ENCODE assay signal across 8 mouse cellular contexts in genomic region chr16:33686056-33686455, GRCm38 (mm10). TPM values are rescaled to one million over a fixed set of nuclear protein-coding genes. Genes with fewer than 3 reads are reported as not detected.
DNase-seq lines count a peak whose midpoint lies in the region; ATAC-seq lines count a peak whose summit lies in the region.

No protein-coding gene starts in this region.

- H3K4me3 ChIP-seq in liver, embryonic 11.5 days (ENCODE audit: low read depth, low read length), result peak overlapping the region; percentile 91; the same call in 1 of the 2 replicates
- H3K4me3 ChIP-seq in forebrain, embryonic 11.5 days (ENCODE audit: low read depth, low read length), result peak overlapping the region; percentile 97
- H3K4me3 ChIP-seq in limb, embryonic 10.5 days, result peak overlapping the region; percentile 91; the same call in 1 of the 2 replicates
- peak overlapping the region; percentile 76; the same call in 1 of the 2 replicates for H3K4me3 ChIP-seq in neural tube, embryonic 15.5 days (replicated peaks)

- no peak for DNase-seq in liver, embryonic 11.5 days (ENCODE audit: low spot score)
- DNase-seq in liver, result no peak
- no peak for DNase-seq in forebrain, embryonic 11.5 days (ENCODE audit: low spot score)
- no peak for DNase-seq in limb, embryonic 10.5 days (ENCODE audit: low spot score)
- no peak for DNase-seq in cerebellum, postnatal 4 days (ENCODE audit: low spot score in 2 of 2)
- no peak for DNase-seq in cerebellum, postnatal 14 days
- no peak for DNase-seq in layer of hippocampus, adult 9-11 months

- no peak overlapping the region for H3K27ac ChIP-seq in liver, embryonic 11.5 days (ENCODE audit: low read depth, low read length)
- no peak overlapping the region for H3K27ac ChIP-seq in forebrain, embryonic 11.5 days (ENCODE audit: low read depth, low read length)
- no peak overlapping the region for H3K27ac ChIP-seq in limb, embryonic 10.5 days
- H3K27ac ChIP-seq in neural tube, embryonic 15.5 days (replicated peaks), result no peak overlapping the region

- peak overlapping the region; percentile 89 for H3K9ac ChIP-seq in liver, embryonic 11.5 days (ENCODE audit: low read depth, low read length)
- peak overlapping the region; percentile 97 for H3K9ac ChIP-seq in forebrain, embryonic 11.5 days (ENCODE audit: low read length)
- H3K9ac ChIP-seq in neural tube, embryonic 15.5 days (replicated peaks), result no peak overlapping the region

- H3K36me3 ChIP-seq in liver, embryonic 11.5 days (ENCODE audit: control insufficient read depth, insufficient read depth, low read length), result no peaks in the 10 kb centered on the region
- H3K36me3 ChIP-seq in forebrain, embryonic 11.5 days (ENCODE audit: control insufficient read depth, insufficient read depth, low read length), result no peaks in the 10 kb centered on the region; the same call in 1 of the 2 replicates
- H3K36me3 ChIP-seq in limb, embryonic 10.5 days, result 0 out of 2 replicates have a peak, but pooled peaks cover 3% of the 10 kb centered on the region
- no peaks in the 10 kb centered on the region for H3K36me3 ChIP-seq in neural tube, embryonic 15.5 days

- H3K4me1 ChIP-seq in liver, embryonic 11.5 days (replicated peaks; ENCODE audit: control insufficient read depth, insufficient read depth, low read length), result peaks cover 17% of the 10 kb centered on the region
- peaks cover 31% of the 10 kb centered on the region for H3K4me1 ChIP-seq in forebrain, embryonic 11.5 days (replicated peaks; ENCODE audit: control insufficient read depth, insufficient read depth, low read length)
- H3K4me1 ChIP-seq in limb, embryonic 10.5 days, result peaks cover 54% of the 10 kb centered on the region
- peaks cover 34% of the 10 kb centered on the region for H3K4me1 ChIP-seq in neural tube, embryonic 15.5 days

- ATAC-seq in liver, embryonic 11.5 days (replicated peaks; ENCODE audit: low FRiP score), result no peak
- no peak for ATAC-seq in forebrain, embryonic 11.5 days (replicated peaks; ENCODE audit: low FRiP score)
- no peak for ATAC-seq in neural tube, embryonic 15.5 days (ENCODE audit: low FRiP score)

- H3K27me3 ChIP-seq in liver, embryonic 11.5 days (replicated peaks; ENCODE audit: control insufficient read depth, insufficient read depth, low read length), result no peaks in the 10 kb centered on the region
- no peaks in the 10 kb centered on the region for H3K27me3 ChIP-seq in forebrain, embryonic 11.5 days (ENCODE audit: control insufficient read depth, insufficient read depth, low read length)
- H3K27me3 ChIP-seq in limb, embryonic 10.5 days (ENCODE audit: low read depth, poor library complexity, severe bottlenecking), result 0 out of 2 replicates have a peak, but pooled peaks cover 11% of the 10 kb centered on the region
- no peaks in the 10 kb centered on the region for H3K27me3 ChIP-seq in neural tube, embryonic 15.5 days (replicated peaks)

- WGBS in liver, embryonic 11.5 days, result 64% methylated on average over 1 of the region's 1 CpGs
- WGBS in forebrain, embryonic 11.5 days, result 77% methylated on average over 1 of the region's 1 CpGs
- WGBS in limb, embryonic 10.5 days, result 78% methylated on average over 1 of the region's 1 CpGs
- WGBS in neural tube, embryonic 15.5 days, result 83% methylated on average over 1 of the region's 1 CpGs

- no peaks in the 10 kb centered on the region for H3K9me3 ChIP-seq in liver, embryonic 11.5 days (ENCODE audit: control insufficient read depth, low read length)
- H3K9me3 ChIP-seq in forebrain, embryonic 11.5 days (ENCODE audit: control insufficient read depth, low read length), result no peaks in the 10 kb centered on the region
- no peaks in the 10 kb centered on the region for H3K9me3 ChIP-seq in limb, embryonic 10.5 days (replicated peaks)
- H3K9me3 ChIP-seq in neural tube, embryonic 15.5 days (replicated peaks), result no peaks in the 10 kb centered on the region

- peak overlapping the region; percentile 99 for H3K4me2 ChIP-seq in liver, embryonic 11.5 days
- H3K4me2 ChIP-seq in forebrain, embryonic 11.5 days (ENCODE audit: low read depth, low read length, severe bottlenecking), result peak overlapping the region; percentile 81
- peak overlapping the region; percentile 99 for H3K4me2 ChIP-seq in neural tube, embryonic 15.5 days

RNA-seq across cellular contexts. Expression of gene Heg1, which starts 1.9 kb away (rescaled TPM):
- 14.6 and 17.7 TPM in 2 replicates for polyA plus RNA-seq in liver, embryonic 11.5 days (2014; fragmentation: Nextera tagmentation; extraction: Ambion mirVana)
- 39.8 and 43.9 TPM in 2 replicates for polyA plus RNA-seq in forebrain, embryonic 11.5 days (2014; fragmentation: Nextera tagmentation; extraction: Ambion mirVana)
- 11.1 and 11.6 TPM in 2 replicates for polyA plus RNA-seq in limb, embryonic 10.5 days (2016; fragmentation: Nextera tagmentation; extraction: Ambion mirVana)
- 7.8 and 10.9 TPM in 2 replicates for polyA plus RNA-seq in neural tube, embryonic 15.5 days (2015; fragmentation: Nextera tagmentation; extraction: Ambion mirVana)
